Mouse (Mus musculus): ENCODE measurements around the gene Gtf3c5. TPM values are rescaled to one million over a fixed set of nuclear protein-coding genes. Genes with fewer than 3 reads are reported as not detected.

The Gtf3c5 gene
- total RNA-seq, 1 experiment from 2014 or later: 31.2 TPM

DNA sequence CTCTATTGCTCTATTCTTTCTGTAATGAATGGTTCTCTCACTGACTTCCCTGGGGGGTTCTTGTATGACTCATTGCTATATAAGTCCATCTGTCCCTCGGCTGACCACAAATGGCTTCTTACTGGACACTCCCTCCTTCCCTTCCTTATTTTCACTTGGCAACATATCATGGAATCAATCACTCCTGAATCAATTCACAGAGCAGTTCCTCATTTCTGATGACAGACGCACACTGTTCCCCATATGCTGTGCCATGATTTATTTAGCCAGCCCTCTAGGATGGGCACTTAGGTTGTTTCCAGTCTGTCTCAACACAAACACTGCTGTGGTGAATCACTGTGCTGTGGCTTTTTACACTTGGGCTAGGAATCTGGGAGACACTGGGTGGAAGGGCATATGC is 7.9 kb upstream of the Gtf3c5 start:
- peak; percentile 9 to 52; a peak in 2 of 4 replicates for ATAC-seq (replicated peaks in 1 of 2; ENCODE audit: insufficient read depth in 1 of 2, low FRiP score in 2 of 2, low TSS enrichment in 1 of 2, low read depth in 1 of 2, poor library complexity in 2 of 2, severe bottlenecking in 2 of 2)

DNA sequence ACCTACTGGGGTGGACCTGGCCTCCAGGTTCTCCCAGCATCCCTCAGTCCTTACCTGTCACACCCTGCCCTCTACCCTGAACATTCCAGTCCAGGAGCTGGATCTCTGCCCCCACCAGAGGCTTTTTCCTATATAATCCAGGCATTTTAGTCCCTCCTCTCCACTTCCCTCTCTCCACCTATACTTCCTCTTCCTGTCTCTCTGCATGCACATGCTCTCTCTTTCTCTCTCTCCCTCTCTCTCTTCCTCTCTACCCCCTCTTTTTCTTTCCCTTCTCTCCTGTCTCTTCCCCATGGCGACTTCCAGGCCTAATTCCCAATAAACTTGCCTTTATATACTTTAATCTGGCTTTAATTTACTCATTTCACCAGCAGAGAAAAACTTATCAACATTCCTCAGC is 5.0 kb upstream of the Gtf3c5 start:
- ATAC-seq (replicated peaks in 1 of 2; ENCODE audit: insufficient read depth in 1 of 2, low FRiP score in 2 of 2, low TSS enrichment in 1 of 2, low read depth in 1 of 2, poor library complexity in 2 of 2, severe bottlenecking in 2 of 2): no peak

DNA sequence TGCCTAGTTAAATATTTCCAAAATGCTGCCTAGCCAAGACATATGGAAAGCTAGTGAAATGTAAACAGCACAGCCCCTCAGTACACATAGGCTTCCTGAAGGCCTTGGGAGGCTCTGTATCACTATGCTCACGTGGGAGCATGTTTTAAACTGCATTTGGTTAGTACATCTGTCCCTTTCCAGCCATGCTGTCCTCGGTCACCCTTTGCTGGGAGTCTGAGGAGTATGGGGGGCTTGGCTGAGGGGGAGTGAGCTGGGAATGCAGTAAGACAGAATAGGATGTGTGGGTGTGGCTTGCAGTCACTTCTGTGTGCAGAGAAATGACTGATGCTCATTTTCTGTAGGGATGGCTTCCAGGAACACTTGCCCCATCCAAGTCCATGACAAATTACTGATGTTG is 2.2 kb upstream of the Gtf3c5 start:
- ATAC-seq (replicated peaks in 1 of 2; ENCODE audit: insufficient read depth in 1 of 2, low FRiP score in 2 of 2, low TSS enrichment in 1 of 2, low read depth in 1 of 2, poor library complexity in 2 of 2, severe bottlenecking in 2 of 2): no peak

DNA sequence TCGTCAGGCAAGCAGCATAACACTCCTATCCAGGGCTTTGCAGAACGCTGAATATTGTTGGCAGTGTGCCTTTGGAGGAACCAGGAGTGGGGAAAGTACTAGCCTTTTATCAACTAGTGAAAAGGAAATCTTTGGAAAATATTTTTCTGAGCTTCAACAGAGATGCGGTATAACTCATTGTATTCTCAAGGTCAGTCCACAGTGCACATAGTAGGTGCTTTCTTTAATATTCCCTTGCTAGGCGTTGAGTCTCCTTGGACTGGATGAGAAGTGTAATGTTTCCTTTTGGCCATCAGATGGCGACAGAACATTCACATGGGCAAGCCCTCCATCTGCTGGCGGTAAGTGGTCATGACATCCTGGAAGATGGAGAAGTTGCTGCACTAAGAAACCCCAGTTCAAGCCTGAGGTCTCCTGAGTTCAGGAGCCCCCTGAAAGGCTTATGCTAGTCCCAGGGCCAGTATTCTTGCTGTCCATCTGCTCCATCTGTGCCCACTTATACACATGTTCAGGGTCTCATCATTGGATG is 1.6 kb upstream of the Gtf3c5 start:
- peak; percentile 53 to 74; a peak in 2 of 4 replicates for ATAC-seq (replicated peaks in 1 of 2; ENCODE audit: insufficient read depth in 1 of 2, low FRiP score in 2 of 2, low TSS enrichment in 1 of 2, low read depth in 1 of 2, poor library complexity in 2 of 2, severe bottlenecking in 2 of 2)

DNA sequence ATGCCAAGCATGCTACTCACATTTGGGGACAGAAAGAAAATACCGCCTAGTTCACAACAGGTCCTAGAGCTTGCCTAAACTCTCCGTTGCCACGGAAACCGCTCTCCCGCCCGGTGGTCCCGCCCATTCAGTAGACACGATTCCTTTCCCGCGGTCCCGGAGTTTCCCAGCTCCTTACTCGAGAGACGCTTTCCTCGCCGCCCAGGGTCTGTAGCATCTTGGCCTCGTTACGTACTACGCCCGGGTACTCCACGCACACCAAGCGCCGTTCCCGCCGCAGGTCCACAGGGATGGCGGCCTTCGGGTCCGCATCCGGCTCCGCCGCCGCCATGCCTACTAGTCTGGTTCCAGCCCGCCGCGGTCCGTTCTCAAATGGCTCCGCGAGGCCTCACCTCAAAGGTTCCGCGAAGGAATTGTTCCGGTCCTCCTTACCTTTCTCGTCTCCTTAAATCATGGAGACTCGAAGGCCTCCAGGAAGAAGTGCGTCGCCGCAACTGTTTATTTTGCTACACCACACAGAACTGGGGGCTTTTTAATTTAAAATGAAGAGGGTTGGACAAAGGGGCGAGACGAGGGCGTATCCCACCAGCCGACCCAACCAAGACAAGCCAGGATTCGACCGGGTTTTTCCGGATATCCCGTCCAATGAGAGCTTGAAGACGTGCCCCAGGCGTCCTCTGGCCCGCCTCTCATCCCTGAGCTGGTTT is 751 bp downstream of the Gtf3c5 start:
- ATAC-seq (replicated peaks in 1 of 2; ENCODE audit: insufficient read depth in 1 of 2, low FRiP score in 2 of 2, low TSS enrichment in 1 of 2, low read depth in 1 of 2, poor library complexity in 2 of 2, severe bottlenecking in 2 of 2): peak; percentile 75 to 84

DNA sequence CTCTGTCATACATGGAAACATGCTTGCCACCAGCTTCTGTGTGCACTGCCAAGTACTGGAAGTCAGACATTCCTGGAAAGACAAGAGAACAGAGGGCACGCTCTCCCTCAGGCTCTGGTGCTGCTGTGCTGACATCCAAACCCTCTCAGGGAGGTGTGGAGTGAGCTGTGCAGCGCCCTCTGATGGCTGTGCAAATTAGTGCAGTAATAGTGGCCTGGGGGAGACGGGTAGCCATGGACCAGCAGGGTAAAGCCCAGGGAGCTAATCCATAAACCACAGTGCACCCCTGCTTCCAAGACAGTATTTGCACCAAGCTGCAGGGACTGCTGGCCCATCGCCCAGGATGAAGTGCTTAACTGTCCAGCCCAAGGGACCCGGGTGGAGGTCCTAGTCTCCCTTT is 5.5 kb downstream of the Gtf3c5 start:
- ATAC-seq (replicated peaks in 1 of 2; ENCODE audit: insufficient read depth in 1 of 2, low FRiP score in 2 of 2, low TSS enrichment in 1 of 2, low read depth in 1 of 2, poor library complexity in 2 of 2, severe bottlenecking in 2 of 2): no peak

DNA sequence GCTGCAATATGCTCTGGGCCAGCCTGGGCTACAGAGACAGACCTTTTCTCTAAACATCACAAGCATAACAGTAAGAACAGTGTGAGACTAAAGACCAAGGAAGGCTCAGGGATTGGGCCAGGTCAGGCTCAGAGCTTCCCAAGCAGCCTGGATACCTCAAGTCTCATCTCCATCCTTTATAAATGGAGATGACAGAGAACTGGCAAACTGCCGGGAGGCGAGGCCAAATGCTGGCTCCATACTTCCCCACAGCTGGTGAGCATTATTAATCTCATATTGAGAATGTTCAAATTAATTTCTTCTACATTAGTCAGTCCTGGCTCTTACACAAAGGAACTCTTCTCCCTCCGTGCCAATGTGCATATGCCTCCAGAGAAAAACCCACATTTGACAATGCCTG is 6.7 kb downstream of the Gtf3c5 start:
- ATAC-seq (replicated peaks in 1 of 2; ENCODE audit: insufficient read depth in 1 of 2, low FRiP score in 2 of 2, low TSS enrichment in 1 of 2, low read depth in 1 of 2, poor library complexity in 2 of 2, severe bottlenecking in 2 of 2): no peak

DNA sequence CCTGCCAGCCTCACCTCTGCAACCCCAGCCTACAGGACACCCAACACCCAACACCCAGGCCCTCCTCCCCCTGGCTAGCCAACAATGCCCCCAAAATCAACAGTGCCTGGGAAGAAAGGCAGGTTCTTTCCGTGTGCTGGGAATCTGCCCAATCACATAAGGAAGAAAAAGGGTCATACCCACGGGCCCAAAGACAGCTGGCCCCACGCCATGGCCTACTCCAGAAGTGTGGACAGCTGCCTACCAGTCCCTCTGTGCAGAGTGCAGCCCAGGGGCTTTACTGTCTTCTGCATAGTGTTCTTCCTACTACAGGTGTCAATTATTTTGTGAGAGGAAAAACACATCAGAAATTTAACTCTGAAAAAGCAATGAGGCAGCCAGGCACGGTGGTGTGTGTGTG is 8.2 kb downstream of the Gtf3c5 start:
- ATAC-seq (replicated peaks in 1 of 2; ENCODE audit: insufficient read depth in 1 of 2, low FRiP score in 2 of 2, low TSS enrichment in 1 of 2, low read depth in 1 of 2, poor library complexity in 2 of 2, severe bottlenecking in 2 of 2): no peak

DNA sequence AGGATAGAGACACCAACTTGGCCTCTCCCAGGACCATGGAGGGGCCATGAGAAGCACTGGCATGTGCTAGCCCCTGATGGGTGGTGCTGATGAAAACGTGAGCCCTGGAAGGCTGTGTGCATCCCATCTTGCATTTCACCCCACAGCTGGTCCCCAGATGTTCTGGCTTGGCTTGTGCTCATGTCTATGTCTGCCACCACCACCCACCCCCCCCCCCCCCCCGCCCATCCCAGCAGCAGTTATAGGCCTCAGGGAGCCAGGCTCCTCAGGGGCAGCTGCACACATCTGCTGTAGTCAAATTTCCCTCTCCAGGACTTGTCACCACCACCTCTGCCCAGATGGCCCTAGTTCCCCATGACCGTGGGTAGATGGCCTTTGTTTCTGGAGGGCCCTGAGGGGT is 13.6 kb downstream of the Gtf3c5 start:
- ATAC-seq (replicated peaks in 1 of 2; ENCODE audit: insufficient read depth in 1 of 2, low FRiP score in 2 of 2, low TSS enrichment in 1 of 2, low read depth in 1 of 2, poor library complexity in 2 of 2, severe bottlenecking in 2 of 2): no peak

DNA sequence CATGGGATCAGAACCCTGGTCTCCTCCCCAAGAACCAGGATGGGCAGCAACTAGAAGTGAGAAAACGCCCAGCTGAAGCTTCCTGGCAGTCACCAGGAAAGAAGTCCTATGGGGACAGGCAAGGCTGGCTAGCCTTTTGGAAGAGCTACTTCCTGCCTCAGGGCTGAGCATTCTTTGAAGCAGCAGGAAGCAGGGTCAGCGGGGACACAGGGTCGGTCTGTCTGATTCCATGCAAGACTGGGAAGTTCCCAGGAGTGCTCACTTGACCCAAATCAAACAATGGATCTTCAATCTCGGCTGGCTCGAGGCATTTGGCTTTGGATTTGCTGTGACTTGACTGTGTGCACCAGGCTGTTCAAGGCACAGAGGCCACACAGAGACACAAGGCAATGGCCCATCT is 17.0 kb downstream of the Gtf3c5 start:
- ATAC-seq (replicated peaks in 1 of 2; ENCODE audit: insufficient read depth in 1 of 2, low FRiP score in 2 of 2, low TSS enrichment in 1 of 2, low read depth in 1 of 2, poor library complexity in 2 of 2, severe bottlenecking in 2 of 2): no peak

DNA sequence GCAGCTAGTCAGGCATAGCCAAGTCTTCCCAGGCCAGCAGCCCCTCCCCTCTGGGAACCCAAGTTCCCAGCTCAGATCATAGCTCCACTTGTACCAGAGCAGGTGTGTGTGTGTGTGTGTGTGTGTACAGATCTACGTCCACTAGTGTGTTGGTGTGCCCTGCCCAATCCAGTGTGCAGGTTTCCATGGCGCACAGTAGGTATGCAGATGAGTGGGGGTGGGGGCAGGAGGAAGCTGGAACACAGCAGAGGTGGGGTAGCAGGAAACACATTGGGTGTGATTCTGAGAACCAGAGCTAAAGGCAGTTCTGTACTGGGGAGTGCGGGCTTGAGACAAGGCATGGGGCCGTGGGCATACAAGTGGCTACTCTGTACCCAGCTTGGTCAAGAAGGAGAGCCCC is 19.2 kb downstream of the Gtf3c5 start:
- no peak for ATAC-seq (replicated peaks in 1 of 2; ENCODE audit: insufficient read depth in 1 of 2, low FRiP score in 2 of 2, low TSS enrichment in 1 of 2, low read depth in 1 of 2, poor library complexity in 2 of 2, severe bottlenecking in 2 of 2)

DNA sequence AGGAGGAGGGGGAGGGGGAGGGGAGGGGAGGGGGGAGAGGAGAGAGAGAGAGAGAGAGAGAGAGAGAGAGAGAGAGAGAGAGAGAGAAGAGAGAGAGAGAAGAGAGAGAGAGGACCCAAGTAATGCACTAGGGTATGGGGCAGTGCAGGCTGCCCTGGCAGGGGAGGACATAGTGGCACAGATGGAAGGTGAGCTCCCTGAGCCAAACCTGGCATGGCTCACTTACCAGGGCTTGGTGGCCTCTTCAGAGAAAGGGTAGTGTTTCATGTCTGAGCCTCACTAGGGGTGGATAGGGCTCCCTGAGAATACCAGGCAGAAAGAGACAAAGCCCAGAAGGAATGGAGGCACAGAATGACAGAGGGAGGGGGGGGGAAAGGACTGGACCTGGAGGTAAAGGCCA is 19.7 kb downstream of the Gtf3c5 start:
- no peak for ATAC-seq (replicated peaks in 1 of 2; ENCODE audit: insufficient read depth in 1 of 2, low FRiP score in 2 of 2, low TSS enrichment in 1 of 2, low read depth in 1 of 2, poor library complexity in 2 of 2, severe bottlenecking in 2 of 2)

DNA sequence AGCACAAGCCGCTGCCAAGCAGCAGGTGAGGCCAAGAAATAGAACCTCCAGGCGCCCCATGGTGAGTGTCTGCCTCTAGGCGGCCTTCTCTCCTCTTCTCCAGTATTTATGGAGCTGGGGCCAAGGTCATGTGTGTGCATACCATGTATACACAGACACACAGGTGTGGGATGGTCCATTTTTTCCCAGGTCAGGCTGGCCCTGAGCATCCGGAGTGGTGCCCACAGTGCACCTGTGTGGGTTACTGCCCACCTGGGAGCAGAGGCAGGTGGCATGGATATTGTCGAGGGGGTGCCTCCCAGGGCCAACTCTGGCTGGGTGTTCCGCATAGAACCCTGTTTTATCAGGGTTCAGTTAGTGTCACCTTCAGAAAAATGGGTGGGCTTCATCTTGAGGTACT is 20.2 kb downstream of the Gtf3c5 start, which contains the start of gene Cel:
TSS of gene Cel (minus strand) at position 101 of the 400 bp plus-strand sequence.
- ATAC-seq (replicated peaks in 1 of 2; ENCODE audit: insufficient read depth in 1 of 2, low FRiP score in 2 of 2, low TSS enrichment in 1 of 2, low read depth in 1 of 2, poor library complexity in 2 of 2, severe bottlenecking in 2 of 2): no peak

DNA sequence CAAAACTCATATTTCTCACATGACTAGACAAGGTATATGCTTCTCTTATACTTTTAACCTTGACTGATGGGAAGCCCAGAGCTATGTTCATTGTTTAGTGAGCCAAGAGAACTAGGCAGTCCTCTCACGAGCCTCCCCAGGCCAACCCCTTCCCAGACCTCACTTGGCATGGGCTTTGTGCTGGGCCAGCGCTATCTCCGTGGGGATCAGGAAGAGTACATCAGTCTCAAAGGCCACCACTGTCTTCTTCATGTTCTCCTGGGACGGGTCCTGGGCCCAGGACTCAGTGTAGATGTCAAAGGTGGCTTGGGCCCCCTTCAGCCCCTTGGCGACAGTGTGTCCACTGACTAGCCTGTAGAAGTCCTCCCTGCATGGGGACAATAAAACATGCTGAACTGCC is 26.1 kb downstream of the Gtf3c5 start:
- no peak for ATAC-seq (replicated peaks in 1 of 2; ENCODE audit: insufficient read depth in 1 of 2, low FRiP score in 2 of 2, low TSS enrichment in 1 of 2, low read depth in 1 of 2, poor library complexity in 2 of 2, severe bottlenecking in 2 of 2)

DNA sequence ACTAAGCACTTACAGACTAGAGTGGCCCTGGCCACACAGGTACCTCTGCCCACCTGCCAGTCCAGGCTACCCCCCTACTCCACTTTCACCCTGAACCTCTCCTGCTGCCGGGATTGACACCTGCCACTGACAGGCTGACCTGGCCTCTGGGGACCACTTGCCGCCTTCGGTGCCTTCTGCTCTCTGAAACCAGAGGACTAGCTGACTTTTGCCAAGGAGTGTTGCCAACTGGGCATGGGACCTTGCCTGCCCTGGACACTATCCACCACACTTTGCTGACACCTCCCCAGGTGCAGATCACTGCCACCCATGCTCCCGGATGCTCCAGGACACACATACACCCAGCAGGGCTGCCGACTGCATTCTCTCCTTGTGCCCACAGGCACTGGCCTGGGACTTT is 31.2 kb downstream of the Gtf3c5 start:
- ATAC-seq (replicated peaks in 1 of 2; ENCODE audit: insufficient read depth in 1 of 2, low FRiP score in 2 of 2, low TSS enrichment in 1 of 2, low read depth in 1 of 2, poor library complexity in 2 of 2, severe bottlenecking in 2 of 2): no peak

DNA sequence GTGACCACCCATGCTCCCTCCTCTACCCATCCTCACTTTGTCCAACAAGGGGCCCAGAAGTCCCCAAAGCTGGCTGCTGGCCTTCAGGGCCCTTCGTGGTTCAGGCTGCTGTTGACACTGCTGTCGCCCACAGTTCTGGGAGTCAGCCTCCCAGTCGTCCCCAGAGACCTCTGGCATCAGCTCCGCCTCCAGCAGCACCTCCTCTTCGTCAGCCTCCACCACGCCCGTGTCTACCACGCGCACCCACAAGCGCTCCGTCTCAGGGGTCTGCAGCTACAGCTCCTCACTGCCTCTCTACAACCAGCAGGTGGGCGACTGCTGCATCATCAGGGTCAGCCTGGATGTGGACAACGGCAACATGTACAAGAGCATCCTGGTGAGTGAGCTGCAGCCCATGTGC is 34.4 kb downstream of the Gtf3c5 start:
- no peak for ATAC-seq (replicated peaks in 1 of 2; ENCODE audit: insufficient read depth in 1 of 2, low FRiP score in 2 of 2, low TSS enrichment in 1 of 2, low read depth in 1 of 2, poor library complexity in 2 of 2, severe bottlenecking in 2 of 2)

DNA sequence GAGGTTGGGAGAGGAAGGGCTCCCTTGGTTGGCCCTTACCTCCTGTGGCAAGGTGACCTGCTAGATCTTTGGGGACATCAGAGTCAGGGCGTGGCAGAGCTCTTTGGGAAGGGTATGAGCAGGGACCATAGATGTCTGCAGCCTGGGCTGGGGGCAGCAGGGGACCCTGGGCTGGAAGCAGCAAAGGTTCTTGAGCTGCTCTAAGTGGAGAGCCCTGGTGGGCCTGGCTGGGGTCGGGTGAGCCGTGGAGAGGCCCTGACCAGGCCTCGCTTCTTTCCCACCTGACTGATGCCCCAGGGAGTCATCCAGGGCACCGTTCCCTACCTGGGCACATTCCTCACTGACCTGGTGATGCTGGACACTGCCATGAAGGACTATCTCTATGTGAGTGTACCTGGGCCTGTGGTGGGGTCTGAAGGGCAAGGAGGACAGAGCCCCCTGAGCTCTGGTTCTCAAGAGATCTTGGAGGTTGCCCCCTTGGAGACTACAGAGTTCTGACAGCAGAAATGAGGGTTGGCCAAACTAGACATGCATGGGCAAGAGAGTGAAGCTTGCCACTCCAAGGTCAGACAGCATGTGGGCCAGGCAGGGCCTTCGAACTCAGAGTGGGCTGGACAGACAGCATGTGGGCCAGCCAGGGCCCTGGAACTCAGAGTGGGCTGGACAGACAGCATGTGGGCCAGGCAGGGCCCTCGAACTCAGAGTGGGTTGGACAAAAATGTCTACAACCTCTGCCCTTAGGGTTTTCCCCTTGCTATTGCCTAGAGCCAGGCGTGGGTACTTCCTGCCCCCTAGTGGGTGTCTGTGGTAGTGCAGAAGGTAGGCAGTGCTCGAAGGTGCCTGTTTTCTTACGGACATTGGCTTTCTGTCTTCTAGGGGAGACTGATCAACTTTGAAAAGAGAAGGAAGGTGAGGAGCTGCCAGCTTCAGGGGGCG is 36.0 kb downstream of the Gtf3c5 start:
- peak; percentile 80 to 86 for ATAC-seq (replicated peaks in 1 of 2; ENCODE audit: insufficient read depth in 1 of 2, low FRiP score in 2 of 2, low TSS enrichment in 1 of 2, low read depth in 1 of 2, poor library complexity in 2 of 2, severe bottlenecking in 2 of 2)

DNA sequence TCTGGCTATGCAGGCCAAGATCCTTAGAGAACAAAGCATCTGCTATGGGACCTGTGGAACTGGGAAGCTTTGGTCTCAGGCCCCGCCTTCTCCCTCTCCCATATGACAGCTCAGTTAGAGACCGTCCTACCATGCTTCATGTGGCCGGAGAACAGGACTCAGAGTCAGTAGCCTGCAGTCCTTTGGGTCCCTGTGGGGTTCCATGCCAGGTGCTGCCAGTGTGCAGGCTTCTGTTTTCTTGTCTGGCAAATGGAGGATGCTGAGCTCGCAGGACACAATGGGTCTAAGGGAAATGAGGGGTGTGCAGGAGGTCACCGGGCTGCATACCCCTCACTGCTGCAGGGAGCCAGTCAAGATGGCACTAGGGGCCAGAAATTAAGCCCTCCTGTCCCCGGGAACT is 37.0 kb downstream of the Gtf3c5 start:
- no peak for ATAC-seq (replicated peaks in 1 of 2; ENCODE audit: insufficient read depth in 1 of 2, low FRiP score in 2 of 2, low TSS enrichment in 1 of 2, low read depth in 1 of 2, poor library complexity in 2 of 2, severe bottlenecking in 2 of 2)

Measured in hematopoietic stem cell, adult 5-6 weeks (primary cell).